Mouse (Mus musculus): ENCODE results near the gene Fam234a. TPM values are rescaled to one million over a fixed set of nuclear protein-coding genes. Genes with fewer than 3 reads are reported as not detected.
A peak's percentile ranks its signal among the peaks of the same experiment; 100 is the strongest.

The Fam234a gene
- total and polyA plus RNA-seq, 3 experiments = 0.10 TPM; not detected in 2

- TF ChIP-seq ZC3H11A (IDR thresholded peaks at IDR 0.05; ENCODE audit: low read depth, low read length) = no peak
- no peak for TF ChIP-seq NELFE (IDR thresholded peaks at IDR 0.05; ENCODE audit: low read depth, low read length)
- TF ChIP-seq MAX (IDR thresholded peaks at IDR 0.05; ENCODE audit: low read length) = 0 out of 2 replicates have a peak, but pooled peaks have one; percentile 34
- no peak for TF ChIP-seq TAL1 (IDR thresholded peaks at IDR 0.05; ENCODE audit: low read length)
- no peak for TF ChIP-seq CHD2 (IDR thresholded peaks at IDR 0.05; ENCODE audit: low read length)
- TF ChIP-seq CHD1 (IDR thresholded peaks at IDR 0.05; ENCODE audit: low read depth, low read length) = 0 out of 2 replicates have a peak, but pooled peaks have one; percentile 22
- TF ChIP-seq NRF1 (IDR thresholded peaks at IDR 0.05; ENCODE audit: insufficient read depth, low read depth, low read length, poor library complexity, severe bottlenecking) = no peak
- TF ChIP-seq MXI1 (IDR thresholded peaks at IDR 0.05; ENCODE audit: low read depth, low read length) = no peak; the same call in 1 of the 2 replicates
- TF ChIP-seq KAT2A (conservative IDR thresholded peaks at IDR 0.05; ENCODE audit: low read depth, low read length) = no peak
- TF ChIP-seq HCFC1 (IDR thresholded peaks at IDR 0.05; ENCODE audit: low read depth, low read length) = 0 out of 2 replicates have a peak, but pooled peaks have one; percentile 4
- no peak for TF ChIP-seq SIN3A (IDR thresholded peaks at IDR 0.05; ENCODE audit: low read length)
Measured at GRCm38 (mm10) chr17:26239551-26239950, 4.5 kb downstream of the Fam234a start.

DNA sequence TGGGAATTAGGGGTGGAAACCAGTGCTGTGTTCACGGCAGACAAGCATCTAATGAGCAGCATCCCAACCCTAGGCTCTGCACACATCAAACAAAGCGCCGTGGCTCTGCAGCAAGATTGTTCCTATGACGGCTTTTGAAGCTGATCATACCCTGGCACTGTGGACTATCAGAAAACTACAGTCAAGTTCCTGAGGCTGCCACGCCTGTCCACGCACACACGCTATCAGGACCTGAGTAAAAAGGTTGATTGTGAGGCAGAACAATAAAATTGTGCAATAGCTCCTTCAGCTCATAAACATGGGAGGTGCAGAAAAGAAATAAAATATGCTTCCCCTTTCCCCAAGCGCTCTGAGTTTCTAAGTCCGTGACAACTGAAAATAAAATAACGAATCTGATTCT, 6.4 kb downstream of the Fam234a start:
- Histone ChIP-seq H3K36me3 (ENCODE audit: control insufficient read depth in 1 of 2, insufficient read depth in 2 of 2, low read length in 2 of 2) (peaks cover 0 to 32% of the 10 kb centered on the region in 2 experiments; a peak in 2 of 4 replicates), H3K27ac (ENCODE audit: control insufficient read depth, low read depth, low read length) (peak overlapping the region; percentile 28), H3K27me3 (ENCODE audit: control insufficient read depth in 1 of 2, insufficient read depth in 2 of 2, low read length in 2 of 2) (no peaks in the 10 kb centered on the region), H3K9me3 (replicated peaks; ENCODE audit: insufficient read depth, low read length) (no peaks in the 10 kb centered on the region), H3K79me2 (ENCODE audit: control insufficient read depth, insufficient read depth, low read length, poor library complexity) (no peaks in the 10 kb centered on the region), H3K4me3 (ENCODE audit: control insufficient read depth in 1 of 2, insufficient read depth in 1 of 2, low read depth in 2 of 2, low read length in 2 of 2) (peak overlapping the region in 1 of 2 experiments; percentile 33; a peak in 3 of 4 replicates), H3K9ac (ENCODE audit: control insufficient read depth, low read depth, low read length, poor library complexity, severe bottlenecking) (peak overlapping the region; percentile 32; the same call in 1 of the 2 replicates), H3K4me1 (ENCODE audit: control insufficient read depth in 1 of 2, insufficient read depth in 2 of 2, low read length in 2 of 2) (peaks cover 19 to 42% of the 10 kb centered on the region in 2 experiments)
- peak; percentile 75 for DNase-seq (ENCODE audit: low read depth, low spot score)
- TF ChIP-seq TAL1 (IDR thresholded peaks at IDR 0.05; ENCODE audit: low read length) = peak; percentile 15; the same call in 1 of the 2 replicates
- TF ChIP-seq TCF12 (IDR thresholded peaks at IDR 0.05; ENCODE audit: low read depth, low read length) = 0 out of 2 replicates have a peak, but pooled peaks have one; percentile 7
- TF ChIP-seq HCFC1 (IDR thresholded peaks at IDR 0.05; ENCODE audit: low read depth, low read length) = no peak
- peak; percentile 37 to 65 for TF ChIP-seq EP300 (IDR thresholded peaks at IDR 0.05; ENCODE audit: low read depth in 1 of 2, low read length in 2 of 2)
- no peak for TF ChIP-seq POLR2AphosphoS5 (IDR thresholded peaks at IDR 0.05; ENCODE audit: borderline replicate concordance, low read depth, low read length)
- no peak for TF ChIP-seq SMC3 (IDR thresholded peaks at IDR 0.05; ENCODE audit: low read depth, low read length)
- no peak for TF ChIP-seq MAX (IDR thresholded peaks at IDR 0.05; ENCODE audit: low read length)
- TF ChIP-seq BHLHE40 (IDR thresholded peaks at IDR 0.05; ENCODE audit: borderline replicate concordance, low read depth, low read length) = 0 out of 2 replicates have a peak, but pooled peaks have one; percentile 1
- TF ChIP-seq MEF2A (IDR thresholded peaks at IDR 0.05; ENCODE audit: extremely low read depth, insufficient replicate concordance, low read depth, low read length, poor library complexity, severe bottlenecking) = no peak
- 0 out of 2 replicates have a peak, but pooled peaks have one; percentile 11 for TF ChIP-seq ETS1 (IDR thresholded peaks at IDR 0.05; ENCODE audit: low read depth, low read length)
- TF ChIP-seq RCOR1 (IDR thresholded peaks at IDR 0.05; ENCODE audit: low read depth, low read length) = no peak
- TF ChIP-seq ZMIZ1 (IDR thresholded peaks at IDR 0.05; ENCODE audit: low read depth, low read length) = no peak
- no peak for TF ChIP-seq CHD2 (IDR thresholded peaks at IDR 0.05; ENCODE audit: low read length)
- TF ChIP-seq ZC3H11A (IDR thresholded peaks at IDR 0.05; ENCODE audit: low read depth, low read length) = no peak
- TF ChIP-seq E2F4 (IDR thresholded peaks at IDR 0.05; ENCODE audit: borderline replicate concordance, low read depth, low read length) = no peak
- TF ChIP-seq USF2 (IDR thresholded peaks at IDR 0.05; ENCODE audit: borderline replicate concordance in 1 of 2, insufficient read depth in 1 of 2, low read depth in 1 of 2, low read length in 2 of 2) = no peak
- TF ChIP-seq USF1 (IDR thresholded peaks at IDR 0.05; ENCODE audit: low read depth, low read length) = no peak
- peak; percentile 37 for TF ChIP-seq GATA1 (IDR thresholded peaks at IDR 0.05; ENCODE audit: low read depth, low read length)
- no peak for TF ChIP-seq ELF1 (IDR thresholded peaks at IDR 0.05; ENCODE audit: low read depth, low read length)
- no peak for TF ChIP-seq MXI1 (IDR thresholded peaks at IDR 0.05; ENCODE audit: low read depth, low read length)
- no peak for TF ChIP-seq NELFE (IDR thresholded peaks at IDR 0.05; ENCODE audit: low read depth, low read length)
- TF ChIP-seq JUND (IDR thresholded peaks at IDR 0.05; ENCODE audit: low read depth, low read length) = no peak
- no peak; the same call in 1 of the 2 replicates for TF ChIP-seq SIN3A (IDR thresholded peaks at IDR 0.05; ENCODE audit: low read length)

More at GRCm38 (mm10) chr17:26239551-26239950, 4.5 kb downstream of the Fam234a start:
- H3K27ac ChIP-seq (ENCODE audit: control insufficient read depth, low read depth, low read length) = peak overlapping the region; percentile 93
- H3K4me1 ChIP-seq (ENCODE audit: control insufficient read depth in 1 of 2, insufficient read depth in 2 of 2, low read length in 2 of 2) = peaks cover 17 to 42% of the 10 kb centered on the region in 2 experiments
- no peaks in the 10 kb centered on the region for H3K27me3 ChIP-seq (ENCODE audit: control insufficient read depth in 1 of 2, insufficient read depth in 2 of 2, low read length in 2 of 2)
- no peaks in the 10 kb centered on the region for H3K9me3 ChIP-seq (replicated peaks; ENCODE audit: insufficient read depth, low read length)
- peak; percentile 51 for DNase-seq (ENCODE audit: low read depth, low spot score)
- peak overlapping the region; percentile 17; the same call in 1 of the 2 replicates for H3K9ac ChIP-seq (ENCODE audit: control insufficient read depth, low read depth, low read length, poor library complexity, severe bottlenecking)
- H3K79me2 ChIP-seq (ENCODE audit: control insufficient read depth, insufficient read depth, low read length, poor library complexity) = no peaks in the 10 kb centered on the region
- peak overlapping the region in 1 of 2 experiments; percentile 34; a peak in 2 of 4 replicates for H3K4me3 ChIP-seq (ENCODE audit: control insufficient read depth in 1 of 2, insufficient read depth in 1 of 2, low read depth in 2 of 2, low read length in 2 of 2)
- peaks cover 0 to 34% of the 10 kb centered on the region in 2 experiments; a peak in 2 of 4 replicates for H3K36me3 ChIP-seq (ENCODE audit: control insufficient read depth in 1 of 2, insufficient read depth in 2 of 2, low read length in 2 of 2)
